Comparison of ENCODE assay signal across 16 mouse cellular contexts in genomic region chr8:105686551-105686950, GRCm38 (mm10). TPM values are rescaled to one million over a fixed set of nuclear protein-coding genes. Genes with fewer than 3 reads are reported as not detected.
A peak's percentile ranks its signal among the peaks of the same experiment; 100 is the strongest.
DNase-seq lines count a peak whose midpoint lies in the region; ATAC-seq and TF ChIP-seq lines count a peak whose summit lies in the region.
"Had no signal": no experiment of that assay in that cellular context is flagged by ENCODE, and none has a peak within 500 bp of the region (broad histone marks: within the 10 kb centered on the region; RNA-seq: fewer than 3 reads in every experiment).

No protein-coding gene starts in this region.

- H3K27me3 ChIP-seq in heart, embryonic 10.5 days (ENCODE audit: insufficient read depth, poor library complexity, severe bottlenecking) = peaks cover 20% of the 10 kb centered on the region; the same call in 1 of the 2 replicates
- 0 out of 2 replicates have a peak, but pooled peaks cover 3% of the 10 kb centered on the region for H3K27me3 ChIP-seq in liver, embryonic 12.5 days (replicated peaks)
- no peaks in the 10 kb centered on the region for H3K27me3 ChIP-seq in thymus, adult 2 months (ENCODE audit: control insufficient read depth, insufficient read depth, low read length)
- H3K27me3 ChIP-seq: forebrain, embryonic 15.5 days; hindbrain, embryonic 12.5 days; midbrain, embryonic 15.5 days; neural tube, embryonic 12.5 days had no signal

- no peak overlapping the region for H3K9ac ChIP-seq in liver, embryonic 12.5 days
- H3K9ac ChIP-seq: forebrain, embryonic 15.5 days; hindbrain, embryonic 12.5 days; midbrain, embryonic 15.5 days; neural tube, embryonic 12.5 days had no signal

- H3K4me2 ChIP-seq in liver, embryonic 12.5 days = peak overlapping the region; percentile 51
- H3K4me2 ChIP-seq: forebrain, embryonic 15.5 days; neural tube, embryonic 12.5 days had no signal

- WGBS in heart, embryonic 10.5 days = 71% methylated on average over 6 of the region's 6 CpGs
- WGBS in liver, embryonic 12.5 days (ENCODE audit: insufficient replicate concordance) = 67% methylated on average over 6 of the region's 6 CpGs
- WGBS in thymus, adult 2 months = 2% methylated on average over 6 of the region's 6 CpGs

- ATAC-seq in liver, embryonic 12.5 days = no peak

- DNase-seq in heart, embryonic 10.5 days (ENCODE audit: low spot score) = no peak
- no peak for DNase-seq in heart, adult 8-10 months (ENCODE audit: low spot score)
- DNase-seq in liver (no peak), ZHBTc4 (ENCODE audit: low read depth, low spot score) (peak; percentile 54)
- DNase-seq in thymus, adult 2 months = peak; percentile 50
- DNase-seq in urinary bladder, postnatal 25 days (ENCODE audit: low spot score) = no peak
- no peak for DNase-seq in cerebellum, postnatal 4 days (ENCODE audit: low spot score in 2 of 2)
- DNase-seq: cerebellum, adult 9-10 months; gastrocnemius, postnatal 36 days had no signal

- H3K36me3 ChIP-seq in heart, embryonic 10.5 days = peaks cover 26% of the 10 kb centered on the region
- peaks cover 30% of the 10 kb centered on the region for H3K36me3 ChIP-seq in liver, embryonic 12.5 days
- peaks cover 58% of the 10 kb centered on the region for H3K36me3 ChIP-seq in thymus, adult 2 months (ENCODE audit: control insufficient read depth, insufficient read depth, low read length)

- peaks cover 31% of the 10 kb centered on the region for H3K4me1 ChIP-seq in heart, embryonic 10.5 days
- peaks cover 13% of the 10 kb centered on the region; the same call in 1 of the 2 replicates for H3K4me1 ChIP-seq in liver, embryonic 12.5 days
- peaks cover 35% of the 10 kb centered on the region for H3K4me1 ChIP-seq in thymus, adult 2 months (replicated peaks; ENCODE audit: control insufficient read depth, insufficient read depth, low read length)
- H3K4me1 ChIP-seq: forebrain, embryonic 15.5 days; midbrain, embryonic 15.5 days; neural tube, embryonic 12.5 days had no signal

- no peak overlapping the region for H3K27ac ChIP-seq in heart, embryonic 10.5 days
- H3K27ac ChIP-seq in liver, embryonic 12.5 days = 0 out of 2 replicates have a peak overlapping the region, but pooled peaks have one; percentile 13
- H3K27ac ChIP-seq in thymus, adult 2 months (ENCODE audit: control insufficient read depth, insufficient read depth, low read length) = peak overlapping the region; percentile 95
- H3K27ac ChIP-seq: forebrain, embryonic 15.5 days; hindbrain, embryonic 12.5 days; midbrain, embryonic 15.5 days; neural tube, embryonic 12.5 days had no signal

- no peak for TF ChIP-seq POLR2A in thymus, adult 2 months (IDR thresholded peaks at IDR 0.05; ENCODE audit: control insufficient read depth, extremely low read depth, insufficient read depth, low read length, poor library complexity)

- H3K9me3 ChIP-seq in heart, embryonic 10.5 days = no peaks in the 10 kb centered on the region
- no peaks in the 10 kb centered on the region for H3K9me3 ChIP-seq in liver, embryonic 12.5 days (replicated peaks)
- H3K9me3 ChIP-seq: forebrain, embryonic 15.5 days; hindbrain, embryonic 12.5 days; midbrain, embryonic 15.5 days; neural tube, embryonic 12.5 days had no signal

- no peak for TF ChIP-seq CTCF in thymus, adult 2 months (IDR thresholded peaks at IDR 0.05; ENCODE audit: borderline replicate concordance, control insufficient read depth, extremely low read depth, insufficient read depth, low read length, poor library complexity)

- peak overlapping the region; percentile 41; the same call in 1 of the 2 replicates for H3K4me3 ChIP-seq in heart, embryonic 10.5 days
- no peak overlapping the region for H3K4me3 ChIP-seq in liver, embryonic 12.5 days
- peak overlapping the region; percentile 60 for H3K4me3 ChIP-seq in thymus, adult 2 months (ENCODE audit: control insufficient read depth, insufficient read depth, low read length)
- H3K4me3 ChIP-seq: forebrain, embryonic 15.5 days; hindbrain, embryonic 12.5 days; midbrain, embryonic 15.5 days; neural tube, embryonic 12.5 days had no signal

RNA-seq across cellular contexts. Expression of gene Carmil2, which starts 0.5 kb away (rescaled TPM):
- polyA plus RNA-seq in heart, embryonic 10.5 days (2016; fragmentation: Nextera tagmentation; extraction: Ambion mirVana) = 0.31 and 0.63 TPM in 2 replicates
- under 1 TPM; 0.13 to 0.22 (median 0.14) TPM for total RNA-seq in heart, adult 8-10 months (2022)
- 0.86 TPM in 2 replicates for polyA plus RNA-seq in liver, embryonic 12.5 days (2016; fragmentation: Nextera tagmentation; extraction: Ambion mirVana)
- polyA plus RNA-seq in thymus, adult 2 months (2012; rRNA removed) = 408 and 419 TPM in 2 replicates

RNA-seq across cellular contexts. Expression of gene Acd, which starts 14.4 kb away (rescaled TPM):
- 46.6 and 52.9 TPM in 2 replicates for polyA plus RNA-seq in heart, embryonic 10.5 days (2016; fragmentation: Nextera tagmentation; extraction: Ambion mirVana)
- total RNA-seq in heart, adult 8-10 months (2022) = 10 to 100 TPM; 10.2 to 11.5 (median 10.5) TPM
- polyA plus RNA-seq in liver, embryonic 12.5 days (2016; fragmentation: Nextera tagmentation; extraction: Ambion mirVana) = 32.3 and 34.1 TPM in 2 replicates
- polyA plus RNA-seq in thymus, adult 2 months (2012; rRNA removed) = 118 and 122 TPM in 2 replicates

RNA-seq across cellular contexts. Expression of gene Pard6a, which starts 14.4 kb away (rescaled TPM):
- 12.8 and 14.1 TPM in 2 replicates for polyA plus RNA-seq in heart, embryonic 10.5 days (2016; fragmentation: Nextera tagmentation; extraction: Ambion mirVana)
- 1 to 10 TPM; 5.9 to 8.1 (median 7.0) TPM for total RNA-seq in heart, adult 8-10 months (2022)
- 9.2 and 10.8 TPM in 2 replicates for polyA plus RNA-seq in liver, embryonic 12.5 days (2016; fragmentation: Nextera tagmentation; extraction: Ambion mirVana)
- polyA plus RNA-seq in thymus, adult 2 months (2012; rRNA removed) = 29.7 and 30.7 TPM in 2 replicates

RNA-seq across cellular contexts. Expression of gene 4933405L10Rik, which starts 20.9 kb away (rescaled TPM):
- not detected in 2 replicates for polyA plus RNA-seq in heart, embryonic 10.5 days (2016; fragmentation: Nextera tagmentation; extraction: Ambion mirVana)
- not detected for total RNA-seq in heart, adult 8-10 months (2022)
- polyA plus RNA-seq in liver, embryonic 12.5 days (2016; fragmentation: Nextera tagmentation; extraction: Ambion mirVana) = 0.23 TPM in 1 of 2 replicates, not detected in the other
- not detected in 2 replicates for polyA plus RNA-seq in thymus, adult 2 months (2012; rRNA removed)
- total RNA-seq: gastrocnemius, postnatal 36 days had no signal
- polyA plus RNA-seq: large intestine, adult 2 months; lung, postnatal 0 days; neural tube, embryonic 12.5 days had no signal

RNA-seq across cellular contexts. Expression of gene Enkd1, which starts 21.5 kb away (rescaled TPM):
- 18.7 and 28.8 TPM in 2 replicates for polyA plus RNA-seq in heart, embryonic 10.5 days (2016; fragmentation: Nextera tagmentation; extraction: Ambion mirVana)
- 1 to 10 TPM; 1.2 to 2.7 (median 2.3) TPM for total RNA-seq in heart, adult 8-10 months (2022)
- polyA plus RNA-seq in liver, embryonic 12.5 days (2016; fragmentation: Nextera tagmentation; extraction: Ambion mirVana) = 11.2 and 12.4 TPM in 2 replicates
- polyA plus RNA-seq in thymus, adult 2 months (2012; rRNA removed) = 46.7 and 53.9 TPM in 2 replicates

Comparison
In these comparisons a context has a peak if more than half of its experiments do, and no peak if none do; other contexts are left out.
1. DNase-seq: peak in ZHBTc4 (single experiment) and thymus, adult 2 months (single experiment); none in heart, embryonic 10.5 days (single experiment), heart, adult 8-10 months (single experiment), liver (single experiment), urinary bladder, postnatal 25 days (single experiment) and cerebellum, postnatal 4 days (0 of 2).
2. RNA of gene Carmil2, which starts 0.5 kb away (polyA plus RNA-seq): 408 to 419 TPM in thymus, adult 2 months; 0.86 TPM in liver, embryonic 12.5 days and 0.31 to 0.63 TPM in heart, embryonic 10.5 days; every median in the first group is over 100 times any median in the second.